Mouse (Mus musculus) lung, adult 2 months (tissue): ENCODE results near the gene Gm28308.

Experiments
- CTCF ChIP-seq: fragments of 200-500 bp; IDR thresholded peaks from 2 replicates; pipeline ENCODE4 v1.5.1; 2011; ENCODE audit warnings: mild to moderate bottlenecking, low read length, control low read depth; ENCODE audit not compliant: insufficient read depth
- POLR2A ChIP-seq: fragments of 200-500 bp; IDR thresholded peaks from 2 replicates; pipeline ENCODE4 v1.6.1; 2011; ENCODE audit warnings: low read depth, mild to moderate bottlenecking, control low read depth, low read length, borderline replicate concordance; ENCODE audit errors: extremely low read depth

DNA sequence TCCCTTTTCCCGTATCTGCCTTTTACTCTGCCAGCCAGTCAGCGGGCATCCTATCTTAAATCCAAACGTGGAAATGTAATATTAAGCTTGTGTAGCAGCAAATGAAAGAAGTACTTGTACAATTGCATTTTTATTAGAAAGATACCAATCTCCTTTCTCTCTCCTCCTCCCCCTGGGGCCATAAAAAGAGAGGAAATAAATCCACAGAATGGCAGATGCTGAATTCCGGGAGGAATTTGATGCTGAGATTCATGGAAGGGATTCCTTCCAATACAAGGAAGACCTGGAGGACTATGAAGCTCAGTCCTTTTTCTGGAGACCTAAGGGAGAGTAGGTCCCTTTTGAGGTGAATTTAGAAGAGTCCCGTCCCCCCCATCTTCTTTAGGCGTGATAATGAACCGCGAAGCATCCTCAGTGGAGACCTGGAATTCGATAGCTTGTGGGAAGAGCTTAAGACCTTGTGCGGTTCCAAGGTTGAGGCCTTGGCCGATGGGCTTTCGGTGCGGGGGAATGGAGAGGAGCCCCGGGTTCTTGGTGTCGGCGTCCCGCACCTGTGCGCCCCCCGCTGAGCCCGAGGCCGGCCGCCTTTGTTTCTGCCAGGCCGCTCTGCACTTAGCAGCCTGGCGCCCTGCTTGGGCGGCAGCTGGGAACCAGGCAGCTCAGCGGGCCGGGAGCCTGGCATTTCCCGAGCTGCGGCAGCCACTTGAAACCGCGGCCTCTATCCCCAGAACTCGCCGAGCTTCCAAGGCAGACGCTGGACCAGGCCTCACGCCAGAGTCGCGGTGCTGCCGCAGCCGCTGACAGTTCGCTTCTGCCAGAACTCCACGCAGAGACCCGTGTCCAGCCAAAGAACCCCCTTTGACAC lies 44.7 kb downstream of the Gm28308 start:
- no peak for TF ChIP-seq POLR2A
- no peak for TF ChIP-seq CTCF
